Mouse (Mus musculus) activated CD4-positive, CD25-positive, alpha-beta regulatory T cell, adult 4 months (primary cell): ENCODE results near the gene Pgpep1. TPM values are rescaled to one million over a fixed set of nuclear protein-coding genes. Genes with fewer than 3 reads are reported as not detected.

Experiments used
- ATAC-seq: one replicate; pipeline ENCODE4 v1.8.0; 2017
- polyA plus RNA-seq, 2 experiments: library from polyadenylated mRNA; unstranded; fragments of 100-300 nt; shearing (Covaris generic); gene quantifications; one replicate each; pipeline ENCODE4 v1.2.1; 2017

Pgpep1 gene
- polyA plus RNA-seq, 2 experiments from 2014 or later = 7.1 to 7.4 TPM

DNA sequence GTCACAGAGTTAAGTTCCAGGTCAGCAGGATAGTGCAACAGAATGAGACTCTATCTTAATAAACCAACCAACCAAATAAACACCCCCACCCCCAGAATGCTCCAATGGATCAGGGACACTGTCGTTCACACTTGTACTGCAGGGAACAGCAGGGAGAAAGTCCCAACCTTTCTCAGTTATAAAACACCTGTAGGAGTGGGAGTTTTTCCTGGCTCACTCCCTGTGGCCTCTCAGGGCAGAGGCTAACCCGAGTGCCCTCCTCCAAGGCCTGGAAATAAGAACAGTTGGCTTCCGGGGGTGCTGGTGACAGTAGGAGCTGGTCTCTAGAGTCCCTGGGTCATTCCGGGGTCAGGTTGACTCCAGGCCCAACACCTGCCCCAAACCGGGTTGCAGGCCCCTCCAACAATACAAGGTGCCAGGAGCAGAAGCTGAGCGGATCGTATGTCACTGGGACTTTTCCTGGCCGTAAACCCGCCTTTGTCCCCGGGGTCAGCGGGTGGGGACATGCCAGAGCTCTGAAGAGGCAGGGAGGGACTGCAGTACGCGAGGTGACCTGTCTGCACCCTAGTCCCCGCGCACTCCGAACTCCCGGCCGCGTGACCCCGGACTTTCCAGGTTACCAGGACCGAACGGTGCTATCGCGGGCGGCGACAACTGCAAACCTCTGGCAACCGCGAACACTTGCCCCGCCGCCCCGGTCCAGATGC is 1.1 kb downstream of the Pgpep1 start:
- ATAC-seq = peak; percentile 37

GRCm38 (mm10) chr8:70657739-70658138 is 2.4 kb downstream of the Pgpep1 start:
- no peak for ATAC-seq

- ATAC-seq = no peak
Measured at GRCm38 (mm10) chr8:70657214-70657613, 3.0 kb downstream of the Pgpep1 start.

- ATAC-seq = no peak
Measured at GRCm38 (mm10) chr8:70656193-70656790, 3.9 kb downstream of the Pgpep1 start.

DNA sequence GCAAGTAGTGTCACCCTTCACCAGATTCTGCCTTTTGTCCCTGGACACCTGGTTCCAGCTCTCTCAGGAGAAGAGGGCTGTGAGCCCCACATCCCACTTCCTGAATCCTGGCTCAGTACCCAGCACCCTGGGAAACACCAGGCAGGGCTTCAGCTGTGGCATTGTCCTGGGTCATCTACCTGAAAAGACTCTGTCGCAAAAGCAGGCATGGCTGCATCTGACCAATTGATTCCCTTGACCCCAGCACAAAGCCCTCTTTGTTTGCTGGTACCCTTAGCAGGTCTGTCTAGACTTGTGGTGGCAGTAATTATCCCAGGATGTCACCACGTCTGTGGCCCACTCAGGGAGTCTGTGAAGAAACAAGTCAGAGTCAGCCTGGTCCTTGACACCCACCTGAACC is 4.7 kb downstream of the Pgpep1 start:
- no peak for ATAC-seq

DNA sequence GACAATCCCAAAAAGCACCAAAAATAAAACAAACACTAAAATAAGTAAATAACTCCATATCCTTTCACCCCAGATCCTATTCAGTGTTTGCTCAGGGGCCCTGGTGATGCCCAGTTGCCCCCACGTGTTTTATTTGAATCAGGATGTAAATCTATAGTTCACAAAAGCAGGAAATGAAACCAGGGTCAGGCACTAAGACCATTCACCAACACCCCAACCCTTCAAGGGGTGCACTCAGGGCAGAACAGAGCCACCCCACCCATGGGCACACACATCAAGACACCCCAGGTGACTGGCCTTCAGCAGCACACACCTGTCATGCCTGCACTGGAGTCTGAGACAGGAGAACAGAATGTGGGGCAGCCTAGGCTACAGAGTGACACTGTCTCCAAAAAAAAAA is 6.1 kb downstream of the Pgpep1 start:
- no peak for ATAC-seq

DNA sequence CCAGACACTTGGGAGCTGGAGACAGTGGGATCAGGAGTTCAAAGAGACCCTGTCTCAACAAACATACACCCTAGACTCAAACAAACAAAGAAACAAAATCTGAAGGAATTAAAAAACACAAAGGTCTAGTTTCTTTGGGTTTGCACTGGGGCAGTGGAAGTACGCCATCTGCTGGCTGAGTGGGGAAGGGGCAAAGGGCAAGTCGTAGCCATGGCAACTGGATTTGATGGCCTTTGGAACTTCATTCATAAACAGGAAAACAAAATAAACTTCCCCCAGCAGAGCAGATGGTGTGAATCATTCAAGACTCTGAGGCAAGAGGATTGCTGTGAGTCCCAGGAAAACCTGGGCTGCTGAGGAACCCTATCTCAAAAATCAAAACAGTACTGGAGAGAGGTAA is 7.0 kb downstream of the Pgpep1 start:
- peak; percentile 66 for ATAC-seq

- ATAC-seq = no peak
Measured at GRCm38 (mm10) chr8:70650351-70650750, 9.8 kb downstream of the Pgpep1 start.

DNA sequence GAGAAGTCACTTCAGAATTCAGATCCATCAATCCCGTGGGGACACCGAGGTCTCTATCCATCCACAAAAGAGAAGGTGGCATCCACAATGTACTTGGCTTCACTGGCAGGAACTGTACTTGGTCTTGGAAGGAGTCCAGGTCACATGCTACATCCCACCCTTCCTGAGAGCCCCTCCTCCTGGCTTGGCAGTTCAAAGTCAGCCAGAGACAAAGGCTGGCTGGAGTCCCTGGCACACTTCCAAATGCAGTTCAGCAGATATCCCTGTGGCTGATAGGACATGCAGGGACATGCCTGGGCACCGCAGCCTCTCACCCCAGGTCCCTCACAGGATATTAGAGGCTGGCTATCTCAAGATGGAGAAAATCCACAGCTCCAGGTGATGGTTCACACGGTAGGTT is 10.9 kb downstream of the Pgpep1 start:
- ATAC-seq = no peak

GRCm38 (mm10) chr8:70648921-70649320 is 11.3 kb downstream of the Pgpep1 start:
- no peak for ATAC-seq

DNA sequence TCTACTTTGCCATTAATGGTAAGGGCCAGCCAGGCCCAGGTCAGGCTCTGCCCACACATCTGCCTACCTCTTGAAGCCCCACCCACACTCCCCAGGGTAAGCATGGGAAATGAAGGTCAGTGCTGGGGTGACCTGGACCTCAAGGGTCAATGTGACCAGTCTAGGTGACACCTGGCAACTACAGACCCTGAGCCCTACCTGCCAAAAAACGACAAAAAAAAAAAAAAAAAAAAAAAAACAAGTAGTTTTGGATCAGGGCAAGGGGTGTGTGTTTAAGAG is 12.1 kb downstream of the Pgpep1 start:
- no peak for ATAC-seq

DNA sequence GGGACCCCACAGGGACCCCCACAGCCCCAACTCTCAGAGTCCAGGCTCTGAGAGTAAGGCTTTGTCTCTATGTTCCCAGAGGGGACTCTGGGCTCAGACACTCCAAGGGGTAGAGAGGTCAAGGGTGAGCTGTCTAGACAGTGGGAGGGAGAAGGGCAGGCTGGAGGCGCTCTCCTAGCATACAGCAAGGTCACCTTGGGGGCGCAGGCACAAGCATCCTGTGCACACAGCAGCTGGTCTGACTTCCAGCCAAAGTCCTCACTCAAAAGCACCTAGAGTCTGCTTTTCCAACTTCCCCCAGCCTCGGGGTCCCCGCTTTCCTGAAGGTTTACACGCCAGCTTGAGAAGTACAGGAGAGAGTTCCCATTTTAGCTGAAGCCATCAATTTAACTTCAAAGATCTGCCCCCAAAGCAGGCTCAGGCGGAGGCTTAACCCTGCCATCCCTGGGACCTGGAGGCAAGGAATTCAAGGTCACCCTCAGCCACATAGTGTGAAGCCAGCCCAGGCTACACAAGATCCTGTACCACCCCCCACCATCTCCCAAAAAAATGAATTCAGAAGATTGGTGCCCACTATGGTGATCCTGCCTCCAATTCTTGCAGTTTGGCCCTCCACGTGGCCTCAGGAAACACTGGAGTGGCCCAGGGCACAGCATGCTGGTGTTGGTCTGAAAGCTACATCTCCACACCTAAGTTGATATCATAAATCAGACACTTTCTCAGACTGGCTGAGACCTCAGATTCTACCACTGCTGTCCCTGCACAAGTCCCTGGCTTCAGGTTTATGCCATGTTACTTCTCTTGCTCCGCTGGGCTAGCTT is 12.6 kb downstream of the Pgpep1 start:
- ATAC-seq = no peak

- ATAC-seq = no peak
Measured at GRCm38 (mm10) chr8:70646775-70647174, 13.4 kb downstream of the Pgpep1 start.

- ATAC-seq = no peak
Measured at GRCm38 (mm10) chr8:70646369-70646768, 13.8 kb downstream of the Pgpep1 start.

DNA sequence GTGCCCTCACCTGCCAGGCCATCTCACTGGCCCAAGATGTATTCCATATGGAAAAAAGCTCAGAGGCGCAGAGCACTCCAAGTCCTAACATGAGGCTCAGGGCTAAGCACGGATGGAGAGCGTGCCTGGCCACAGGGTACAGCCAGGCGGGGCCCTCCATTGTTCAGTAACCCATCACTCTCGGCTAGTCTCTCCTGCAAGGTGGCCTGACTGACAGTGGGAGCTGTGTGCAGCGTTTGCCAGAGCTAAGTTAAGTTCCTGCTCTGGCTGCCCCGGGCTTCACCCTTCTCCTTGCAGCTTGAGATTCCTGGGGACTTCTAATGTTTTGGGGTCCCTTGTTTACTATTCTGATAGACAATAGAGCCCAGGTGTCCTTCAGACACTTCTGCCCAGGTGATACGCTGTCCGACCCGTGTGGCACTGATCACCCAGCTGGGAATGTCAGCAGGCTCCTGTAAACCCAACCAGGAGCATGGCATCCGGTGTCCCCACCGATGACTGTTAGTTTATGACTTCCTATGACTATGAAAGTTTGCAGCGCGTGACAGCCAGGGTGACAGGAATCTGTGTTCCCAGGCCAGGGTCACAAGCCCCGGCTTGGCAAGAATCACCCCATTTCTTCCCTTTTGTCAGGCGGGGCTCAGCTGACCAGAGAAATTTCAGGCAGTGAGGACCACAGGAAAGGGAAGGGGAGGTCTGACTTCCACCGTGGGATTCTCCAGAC is 14.5 kb downstream of the Pgpep1 start:
- ATAC-seq = no peak

GRCm38 (mm10) chr8:70644065-70644464 is 16.1 kb downstream of the Pgpep1 start:
- ATAC-seq = no peak

- ATAC-seq = no peak
Measured at GRCm38 (mm10) chr8:70643019-70643418, 17.2 kb downstream of the Pgpep1 start.

- ATAC-seq = no peak
Measured at GRCm38 (mm10) chr8:70638752-70639151, 21.4 kb downstream of the Pgpep1 start.

GRCm38 (mm10) chr8:70636838-70637237 is 23.4 kb downstream of the Pgpep1 start:
- ATAC-seq = no peak

GRCm38 (mm10) chr8:70635527-70635926 is 24.7 kb downstream of the Pgpep1 start:
- no peak for ATAC-seq

DNA sequence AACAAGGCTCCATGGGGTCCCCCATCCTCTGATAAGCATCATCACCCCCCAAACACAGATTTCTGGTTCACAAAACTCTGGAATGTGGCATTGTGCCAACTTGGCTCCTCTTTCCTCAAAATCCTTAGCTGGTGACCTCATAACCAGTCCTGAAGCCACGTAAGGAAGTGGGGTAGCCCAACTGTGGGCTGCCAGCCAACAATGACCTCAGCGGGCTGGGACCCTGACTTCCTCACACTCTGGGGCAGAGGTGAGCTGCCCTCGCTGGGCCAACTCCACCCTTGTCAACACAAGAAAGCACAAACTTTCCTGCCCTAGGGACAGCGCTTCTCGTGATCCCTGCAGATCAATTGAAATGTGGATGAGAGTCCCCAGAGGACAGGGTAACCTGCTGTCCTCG is 26.1 kb downstream of the Pgpep1 start:
- ATAC-seq = no peak

DNA sequence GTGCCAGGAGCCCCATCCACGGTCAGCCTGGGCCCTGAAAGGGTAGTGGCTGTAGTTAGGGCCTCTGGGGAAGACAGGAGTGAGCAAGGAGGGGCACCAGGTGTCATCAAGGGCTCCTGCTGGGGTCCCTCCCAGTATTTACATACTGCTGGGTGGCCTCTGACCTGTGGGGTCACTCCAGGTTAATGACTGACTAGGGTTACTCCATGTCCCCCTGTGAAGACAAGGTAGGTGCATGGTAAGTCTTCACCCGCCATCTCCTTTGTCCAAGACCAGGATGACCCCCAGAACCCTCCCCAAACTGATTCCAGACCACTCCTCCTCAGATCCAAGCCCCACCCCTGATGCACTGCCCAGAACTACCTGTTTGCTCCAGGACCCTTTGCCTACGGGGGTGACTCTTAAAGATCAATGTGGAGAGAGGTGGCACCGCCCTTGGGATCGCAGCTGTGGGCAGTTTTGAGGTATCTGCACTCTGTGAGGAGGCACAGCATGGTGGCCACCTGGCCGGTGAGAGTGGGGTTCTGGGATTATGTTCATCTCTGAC is 27.8 kb downstream of the Pgpep1 start, which contains the start of gene Gdf15:
TSS of gene Gdf15 (minus strand) at position 111 of the 547 bp plus-strand sequence.
- ATAC-seq = no peak

GRCm38 (mm10) chr8:70631436-70631835 is 28.8 kb downstream of the Pgpep1 start:
- no peak for ATAC-seq
